Mouse (Mus musculus) 416B (cell line): ENCODE data around the gene Hfe.

Experiments used
- DNase-seq: peaks from one replicate; pipeline ENCODE4 v3.0.0; 2011; ENCODE audit warnings: low read depth

The Hfe gene

DNA sequence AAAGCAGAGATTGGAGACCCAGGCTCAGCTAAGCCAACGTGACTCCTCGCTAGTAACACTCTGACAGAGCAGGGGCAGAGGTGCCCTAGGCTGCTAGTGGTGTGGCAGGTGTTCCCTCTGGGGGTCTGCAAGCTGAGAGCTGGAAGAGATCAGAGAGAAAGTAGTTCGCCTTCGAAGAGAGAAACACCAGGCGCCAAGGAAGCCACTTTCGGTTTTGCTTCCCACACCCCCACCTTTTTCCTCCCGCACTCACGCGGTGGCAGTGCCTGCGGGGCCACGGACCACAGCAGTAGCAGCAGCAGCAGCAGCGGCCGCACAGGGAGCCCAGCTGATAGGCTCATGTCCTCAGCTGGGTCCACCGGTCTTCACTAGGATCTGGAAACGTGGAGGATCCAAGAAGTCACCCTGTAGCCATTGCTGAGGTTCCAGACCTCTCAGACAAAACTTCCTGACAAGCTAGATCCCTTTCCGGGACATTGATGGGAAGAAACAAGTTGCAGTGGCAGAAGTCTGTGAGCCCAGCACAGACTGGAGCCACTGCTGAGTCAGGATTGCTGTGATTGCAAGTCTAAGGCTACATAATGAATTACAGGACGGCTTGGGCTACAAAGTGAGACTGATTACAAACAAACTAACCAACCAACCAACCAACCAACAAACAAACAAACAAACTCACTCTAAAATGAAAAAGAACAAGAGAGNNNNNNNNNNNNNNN, at the start of gene Hfe:
Gene Hfe (minus strand): TSS at position 481 of the 716 bp plus-strand sequence.
- DNase-seq: peak; percentile 63

DNA sequence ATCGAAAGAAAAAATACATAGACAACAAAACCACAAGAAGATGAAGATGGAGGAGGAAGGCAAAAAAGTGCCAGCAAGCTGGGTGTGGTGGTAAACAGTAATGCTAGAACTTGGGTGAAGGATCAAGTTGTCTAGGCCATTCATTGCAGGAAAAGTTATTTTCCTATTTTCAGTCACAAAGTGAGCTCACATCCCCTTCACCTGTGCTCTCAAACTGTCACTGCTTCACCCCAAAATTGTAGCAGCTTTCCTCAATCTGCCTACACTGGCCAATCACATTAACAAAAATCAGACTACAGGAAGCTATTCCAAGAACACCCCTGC, 49.2 kb upstream of the Hfe start:
- DNase-seq: no peak

DNA sequence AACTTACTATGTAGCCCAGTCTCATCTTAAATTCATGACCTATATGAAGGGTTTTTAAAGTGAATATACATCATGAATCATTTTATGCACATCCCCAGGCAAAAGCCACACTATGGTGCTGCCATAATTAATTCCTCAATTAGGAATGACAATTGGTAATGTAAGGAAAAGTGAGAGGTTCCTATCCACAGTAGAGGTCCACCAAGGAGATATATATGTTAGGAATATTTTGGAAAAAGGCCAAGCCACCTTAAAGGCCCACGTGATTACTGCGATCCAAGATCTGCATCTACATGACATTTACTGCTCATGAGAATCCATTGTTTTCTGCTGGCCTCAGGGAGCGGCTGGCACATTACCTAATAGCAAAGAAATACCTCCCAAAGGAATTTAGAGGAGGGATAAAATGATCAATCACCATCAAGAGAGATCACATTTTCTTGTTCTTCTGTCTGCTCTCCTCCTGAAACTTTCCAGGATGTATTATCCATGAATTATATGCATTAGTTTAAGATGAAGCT, 48.7 kb upstream of the Hfe start:
- peak; percentile 19 for DNase-seq

DNA sequence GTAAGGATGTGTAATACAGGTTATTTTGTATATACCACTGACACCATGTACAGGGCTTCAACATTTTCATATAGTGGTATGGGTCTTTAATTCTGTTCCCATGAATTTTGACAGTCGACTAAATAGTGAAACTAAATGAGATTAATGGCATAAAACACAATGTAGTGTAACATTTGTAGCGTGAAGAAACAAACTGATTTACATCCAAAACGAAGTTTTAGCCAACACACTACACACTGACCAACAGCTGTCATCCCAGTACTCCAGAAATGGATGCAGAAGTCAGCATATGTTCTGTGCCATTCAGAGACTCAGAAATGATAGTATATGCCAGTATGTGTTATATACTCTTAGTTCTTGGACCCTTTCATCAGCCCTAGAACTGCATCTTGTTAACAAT, 47.3 kb upstream of the Hfe start:
- DNase-seq: peak; percentile 55

DNA sequence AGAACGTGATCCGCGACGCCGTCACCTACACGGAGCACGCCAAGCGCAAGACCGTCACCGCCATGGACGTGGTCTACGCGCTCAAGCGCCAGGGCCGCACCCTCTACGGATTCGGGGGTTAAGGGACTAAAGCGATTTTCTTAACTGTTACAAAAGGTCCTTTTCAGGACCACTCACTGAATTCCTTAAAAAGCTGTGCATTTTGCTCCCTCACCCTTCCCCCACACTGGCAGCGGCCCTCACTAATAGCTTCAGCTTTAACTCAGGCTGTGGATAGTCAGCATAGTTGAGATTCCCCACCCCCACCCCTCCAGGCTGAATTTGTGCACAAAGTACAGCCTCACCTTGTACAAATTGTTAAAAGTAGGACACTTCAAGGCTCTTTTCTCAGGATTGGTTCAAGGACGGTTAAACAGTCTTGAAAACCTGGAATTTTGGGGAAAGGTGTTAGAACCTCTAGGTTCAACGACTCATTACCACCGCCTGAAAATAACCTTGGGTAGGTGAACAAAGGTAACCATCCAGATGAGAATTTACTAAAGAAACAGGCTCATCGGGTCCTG, 46.6 kb upstream of the Hfe start:
- DNase-seq: peak; percentile 91

DNA sequence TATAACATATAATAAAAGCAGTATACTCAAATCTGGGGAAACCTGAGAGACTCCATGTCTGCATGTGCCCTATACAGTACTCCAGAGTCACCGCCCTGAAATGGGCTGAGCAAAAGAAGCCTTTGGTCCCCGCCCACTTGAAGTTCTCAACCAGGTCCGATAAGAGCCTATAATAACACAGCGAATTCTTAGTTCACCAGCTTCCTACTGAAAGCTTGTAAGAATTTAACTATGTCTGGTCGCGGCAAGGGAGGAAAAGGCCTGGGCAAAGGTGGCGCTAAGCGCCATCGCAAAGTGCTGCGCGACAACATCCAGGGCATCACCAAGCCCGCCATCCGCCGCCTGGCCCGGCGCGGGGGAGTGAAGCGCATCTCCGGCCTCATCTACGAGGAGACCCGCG, 46.1 kb upstream of the Hfe start, which contains the start of gene Hist1h4b:
Gene Hist1h4b (plus strand): TSS at position 224 of the 400 bp plus-strand sequence.
- peak; percentile 99 for DNase-seq

DNA sequence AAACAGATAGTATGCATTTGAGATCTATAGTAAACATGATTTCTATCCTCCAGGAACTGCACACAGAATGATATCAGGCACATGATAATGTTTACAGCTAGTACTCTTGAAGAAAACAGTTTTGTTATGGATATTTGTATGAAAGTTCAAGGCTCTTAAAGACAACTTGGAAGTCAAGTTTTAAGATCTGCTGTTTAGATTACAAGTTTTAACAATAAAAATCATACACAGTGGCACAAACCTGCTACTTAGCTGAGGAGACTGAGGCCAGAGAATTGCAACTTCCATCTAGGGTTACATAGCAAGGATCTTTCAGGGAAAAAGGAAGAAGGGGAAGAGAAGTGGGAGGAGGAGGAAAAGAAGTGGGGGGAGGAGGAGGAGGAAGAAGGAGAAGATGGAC, 44.3 kb upstream of the Hfe start:
- no peak for DNase-seq

DNA sequence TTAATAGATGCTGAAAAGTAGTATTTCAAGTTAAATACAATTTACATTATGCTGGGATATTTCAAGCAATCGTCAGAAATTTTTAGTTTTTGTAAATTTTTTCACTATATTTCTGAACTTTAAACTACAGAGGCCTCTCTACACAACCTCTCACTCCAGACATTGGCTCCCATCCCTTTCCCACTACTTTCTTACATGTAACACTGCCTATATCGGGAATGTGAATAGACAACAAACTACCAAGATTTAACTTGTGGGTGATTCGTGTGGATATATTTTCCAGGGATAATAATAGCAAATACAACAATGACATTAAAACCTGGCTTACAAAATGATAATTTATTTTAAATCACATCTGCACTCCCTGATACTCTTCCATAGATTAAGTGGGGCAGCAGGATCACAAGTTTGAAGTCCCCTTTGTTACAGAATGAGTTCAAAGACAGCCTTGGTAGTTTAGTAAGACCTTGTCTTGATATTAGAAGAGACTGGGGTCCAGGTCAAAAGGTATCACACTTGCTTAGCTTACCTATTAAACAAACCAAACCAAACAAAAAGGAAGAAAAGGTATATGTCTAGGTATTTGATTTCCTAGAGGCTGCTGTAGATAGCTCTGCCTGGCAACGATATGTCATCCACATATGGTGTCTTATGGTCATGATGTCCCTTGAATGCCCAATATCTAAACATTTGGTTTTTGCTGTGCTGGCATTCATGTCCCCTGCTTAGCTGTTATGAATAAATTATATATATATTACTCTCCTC, 42.8 kb upstream of the Hfe start:
- peak; percentile 59 for DNase-seq

DNA sequence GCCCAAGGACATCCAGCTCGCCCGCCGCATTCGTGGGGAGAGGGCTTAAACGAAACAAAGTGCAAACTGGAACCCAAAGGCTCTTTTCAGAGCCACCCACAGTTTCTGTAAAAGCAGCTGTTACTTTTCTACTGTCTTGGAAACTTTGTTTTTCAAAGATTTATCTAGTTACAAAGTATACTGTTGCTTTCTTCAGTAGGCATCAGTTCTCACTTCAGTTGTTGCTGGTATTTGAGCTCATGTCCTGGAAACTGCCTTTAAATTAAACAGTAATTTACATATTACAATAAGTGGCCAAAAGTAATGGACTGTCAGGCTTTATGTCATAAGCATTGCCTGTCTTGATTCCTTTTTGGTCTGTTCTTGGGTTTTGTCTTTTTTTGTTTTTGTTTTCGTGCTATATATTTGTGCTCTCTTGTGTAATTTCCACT, 42.1 kb upstream of the Hfe start:
- DNase-seq: peak; percentile 79

DNA sequence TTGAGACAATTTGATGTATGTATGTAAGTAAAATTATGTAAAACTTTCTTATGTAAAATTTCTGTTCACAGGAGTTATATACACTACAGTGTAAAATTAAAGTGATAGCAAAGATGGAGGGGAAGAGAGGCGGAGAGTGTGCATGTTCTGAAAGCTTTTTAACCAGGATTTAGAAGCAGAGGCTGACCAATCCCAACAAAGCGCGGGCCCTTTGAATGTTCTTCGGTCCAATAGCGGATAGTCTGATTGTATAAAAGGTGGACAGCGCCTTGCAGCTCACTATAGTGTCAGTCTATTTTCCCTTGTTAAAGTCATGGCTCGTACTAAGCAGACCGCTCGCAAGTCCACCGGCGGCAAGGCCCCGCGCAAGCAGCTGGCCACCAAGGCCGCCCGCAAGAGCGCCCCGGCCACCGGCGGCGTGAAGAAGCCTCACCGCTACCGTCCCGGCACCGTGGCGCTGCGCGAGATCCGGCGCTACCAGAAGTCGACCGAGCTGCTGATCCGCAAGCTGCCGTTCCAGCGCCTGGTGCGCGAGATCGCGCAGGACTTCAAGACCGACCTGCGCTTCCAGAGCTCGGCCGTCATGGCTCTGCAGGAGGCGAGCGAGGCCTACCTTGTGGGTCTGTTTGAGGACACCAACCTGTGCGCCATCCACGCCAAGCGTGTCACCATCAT, 41.5 kb upstream of the Hfe start, which contains the start of gene Hist1h3b:
Gene Hist1h3b (plus strand): TSS at position 201 of the 675 bp plus-strand sequence.
- DNase-seq: peak; percentile 100

DNA sequence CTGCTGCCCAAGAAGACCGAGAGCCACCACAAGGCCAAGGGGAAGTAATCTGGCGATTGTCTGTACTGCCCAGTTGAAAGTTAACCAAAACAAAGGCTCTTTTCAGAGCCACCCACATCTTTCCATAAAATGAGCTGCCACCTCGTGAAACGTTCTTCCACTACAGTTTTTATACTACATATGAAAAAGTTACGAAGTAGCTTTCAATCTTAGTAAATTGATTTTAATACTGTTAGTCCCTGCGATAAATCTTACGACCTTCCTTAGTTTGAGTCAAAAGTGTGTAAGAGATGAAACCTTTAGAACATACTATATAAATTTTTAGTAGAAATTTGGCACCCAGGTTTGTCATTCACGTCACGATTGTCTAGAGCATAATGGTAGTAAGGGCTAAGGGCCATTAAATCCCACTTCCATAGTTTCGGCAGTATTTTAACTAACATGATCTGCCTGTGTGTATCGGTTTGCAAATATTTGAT, 40.9 kb upstream of the Hfe start:
- DNase-seq: no peak

DNA sequence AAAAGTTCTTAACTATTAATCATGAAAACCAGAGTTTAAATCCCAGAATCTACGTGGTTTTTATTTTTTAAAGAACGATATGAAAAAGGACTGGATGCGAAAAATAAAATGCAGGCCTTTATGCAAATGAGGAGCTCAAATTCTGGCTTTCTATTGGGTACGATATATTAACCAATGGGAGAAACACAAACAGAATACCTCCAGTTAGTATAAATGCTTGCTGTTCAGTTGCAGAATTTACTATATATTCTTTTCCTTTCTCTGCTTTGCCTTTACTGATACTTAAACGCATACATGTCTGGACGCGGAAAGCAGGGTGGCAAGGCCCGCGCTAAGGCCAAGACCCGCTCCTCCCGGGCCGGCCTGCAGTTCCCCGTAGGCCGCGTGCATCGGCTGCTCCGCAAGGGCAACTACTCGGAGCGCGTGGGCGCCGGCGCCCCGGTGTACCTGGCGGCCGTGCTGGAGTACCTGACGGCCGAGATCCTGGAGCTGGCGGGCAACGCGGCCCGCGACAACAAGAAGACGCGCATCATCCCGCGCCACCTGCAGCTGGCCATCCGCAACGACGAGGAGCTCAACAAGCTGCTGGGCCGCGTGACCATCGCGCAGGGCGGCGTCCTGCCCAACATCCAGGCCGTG, 40.3 kb upstream of the Hfe start, which contains the start of gene Hist1h2ab:
Gene Hist1h2ab (plus strand): TSS at position 288 of the 639 bp plus-strand sequence.
- peak; percentile 97 for DNase-seq

DNA sequence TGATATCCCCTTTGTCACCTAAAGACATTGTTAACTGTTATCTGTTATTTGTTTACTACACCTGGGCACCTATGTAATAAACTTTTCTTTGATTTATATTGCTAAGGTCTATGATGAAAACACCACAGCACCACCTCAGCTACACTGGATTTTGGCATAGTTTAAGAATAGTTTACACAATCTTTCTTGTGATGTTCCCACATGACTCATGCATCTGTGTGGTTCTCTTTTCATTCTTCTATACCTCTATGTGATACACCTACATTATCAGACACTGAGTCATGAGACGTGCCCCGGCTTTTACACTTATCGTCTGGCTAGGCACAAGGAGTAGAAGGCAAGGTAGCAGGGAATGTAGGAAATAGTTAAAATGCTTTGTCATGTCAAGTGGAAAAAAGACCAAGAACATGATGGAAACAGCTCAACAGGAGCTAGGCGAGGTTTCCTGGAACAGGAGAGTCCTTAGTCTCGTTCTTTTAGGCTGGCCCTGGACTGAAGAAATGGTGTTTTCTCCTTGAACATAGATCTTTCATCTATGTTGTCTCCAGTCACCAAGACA, 39.0 kb upstream of the Hfe start:
- DNase-seq: peak; percentile 44

DNA sequence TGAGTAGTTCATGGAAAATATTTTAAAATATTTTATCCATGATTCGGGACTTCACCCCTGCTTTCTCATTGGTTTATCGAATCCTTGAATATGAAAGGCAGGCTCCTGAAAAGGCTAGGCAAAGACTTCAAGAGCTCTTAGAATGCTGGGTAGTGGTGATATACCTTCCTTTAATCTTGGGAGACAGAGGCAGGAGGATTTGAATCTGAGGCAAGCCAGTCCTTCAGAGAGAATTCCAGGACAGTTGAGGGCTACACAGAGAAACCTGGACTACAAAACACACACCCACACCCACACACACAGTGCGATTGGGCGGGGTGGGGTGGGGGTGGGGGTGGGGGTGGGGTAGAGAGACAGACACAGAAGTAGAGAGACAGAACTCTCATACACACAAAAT, 37.2 kb upstream of the Hfe start:
- peak; percentile 67 for DNase-seq

DNA sequence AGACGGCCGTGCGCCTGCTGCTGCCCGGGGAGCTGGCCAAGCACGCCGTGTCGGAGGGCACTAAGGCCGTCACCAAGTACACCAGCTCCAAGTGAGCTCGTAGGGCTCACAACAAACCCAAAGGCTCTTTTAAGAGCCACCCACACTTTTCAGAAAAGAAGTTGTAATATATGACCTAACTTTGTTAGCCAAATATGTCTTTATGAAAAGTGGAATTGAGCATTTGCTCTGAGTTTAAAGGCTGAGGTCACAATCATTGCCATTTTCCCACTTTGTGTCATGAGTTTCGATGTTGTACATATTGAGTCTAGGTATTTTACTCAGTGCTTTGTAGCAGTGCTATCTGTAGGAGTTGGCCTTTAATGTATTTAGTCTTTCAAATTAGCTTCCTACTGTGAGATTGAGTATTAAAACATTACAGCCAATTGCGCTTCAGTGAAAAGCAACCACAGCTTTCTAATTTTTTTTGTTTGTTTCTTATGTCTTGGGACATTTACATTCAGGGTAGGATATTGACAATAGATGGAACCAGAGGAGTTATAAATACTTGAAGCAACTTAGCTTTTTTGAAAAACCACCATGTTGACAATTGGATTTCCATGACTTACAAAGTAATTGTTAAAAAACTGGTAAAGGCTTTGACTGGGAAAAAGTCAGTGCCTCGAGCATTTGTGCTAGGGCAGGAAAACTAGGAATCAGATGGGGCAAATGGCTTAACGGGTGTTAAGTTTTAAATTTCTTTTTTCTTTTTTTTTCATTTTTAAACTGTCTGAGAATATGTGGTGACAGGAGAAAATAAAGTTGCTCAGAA, 36.6 kb upstream of the Hfe start:
- DNase-seq: peak; percentile 89

DNA sequence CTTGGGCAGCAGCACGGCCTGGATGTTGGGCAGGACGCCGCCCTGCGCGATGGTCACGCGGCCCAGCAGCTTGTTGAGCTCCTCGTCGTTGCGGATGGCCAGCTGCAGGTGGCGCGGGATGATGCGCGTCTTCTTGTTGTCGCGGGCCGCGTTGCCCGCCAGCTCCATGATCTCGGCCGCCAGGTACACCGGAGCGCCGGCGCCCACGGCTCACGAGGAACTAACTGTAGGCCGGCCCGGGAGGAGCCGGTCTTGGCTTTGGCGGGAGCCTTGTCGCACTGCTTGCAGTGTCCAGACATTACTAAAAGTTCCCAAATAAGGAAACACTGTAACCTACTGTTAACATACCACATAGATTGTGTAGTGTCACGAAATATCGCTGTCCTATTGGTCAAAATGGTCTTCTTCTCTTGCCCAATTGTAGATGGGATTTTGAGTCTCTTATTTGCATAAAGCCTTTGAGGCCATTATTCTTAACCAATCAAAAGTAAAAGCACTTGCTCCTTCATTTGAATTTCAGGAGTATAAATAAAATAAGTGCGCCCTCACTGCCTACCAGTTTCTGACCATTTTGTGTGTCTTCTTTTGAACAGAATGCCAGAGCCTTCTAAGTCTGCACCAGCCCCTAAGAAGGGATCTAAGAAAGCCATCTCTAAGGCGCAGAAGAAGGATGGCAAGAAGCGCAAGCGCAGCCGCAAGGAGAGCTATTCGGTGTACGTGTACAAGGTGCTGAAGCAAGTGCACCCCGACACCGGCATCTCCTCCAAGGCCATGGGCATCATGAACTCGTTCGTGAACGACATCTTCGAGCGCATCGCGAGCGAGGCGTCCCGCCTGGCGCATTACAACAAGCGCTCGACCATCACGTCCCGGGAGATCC, 35.8 kb upstream of the Hfe start, which contains the start of gene Hist1h2bb:
Gene Hist1h2bb (plus strand): TSS at position 534 of the 880 bp plus-strand sequence.
- peak; percentile 100 for DNase-seq

DNA sequence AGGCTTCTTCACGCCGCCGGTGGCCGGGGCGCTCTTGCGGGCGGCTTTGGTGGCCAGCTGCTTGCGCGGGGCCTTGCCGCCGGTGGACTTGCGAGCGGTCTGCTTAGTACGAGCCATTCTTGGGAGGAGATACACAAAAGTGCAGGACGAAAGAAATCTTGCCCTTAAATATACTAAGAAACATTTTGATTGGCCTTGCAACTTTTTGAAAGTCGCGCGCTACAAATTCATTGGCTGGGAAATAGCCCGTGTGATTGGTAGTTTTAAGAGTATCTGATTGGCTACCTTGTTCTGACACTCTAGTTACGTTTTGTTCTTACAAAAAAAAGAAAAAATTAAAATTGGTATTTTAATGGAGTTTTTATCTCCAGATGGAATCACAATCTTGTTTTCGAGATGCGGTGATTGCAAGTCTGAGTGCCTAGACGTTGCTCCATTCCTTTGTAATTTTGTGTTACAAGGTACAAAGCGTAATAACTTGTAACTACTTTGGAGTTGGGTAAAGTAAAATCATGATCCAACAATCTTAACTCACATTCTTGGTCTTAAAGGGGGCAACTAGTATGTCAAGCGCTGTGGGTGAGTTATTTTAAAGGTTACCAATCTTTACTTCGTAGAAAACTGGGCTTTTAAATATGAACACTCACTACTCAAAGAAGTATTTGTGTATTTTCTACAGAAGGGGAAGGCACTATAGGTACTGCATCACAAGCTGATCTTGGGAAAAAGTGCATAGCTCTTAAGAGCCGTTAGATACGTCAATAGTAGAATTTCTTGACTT, 34.9 kb upstream of the Hfe start, which contains the start of gene Hist1h3c:
Gene Hist1h3c (minus strand): TSS at position 222 of the 781 bp plus-strand sequence.
- peak; percentile 99 for DNase-seq
